7 mouse cellular contexts compared by ENCODE assay signal in genomic region chr3:52179686-52180085, GRCm38 (mm10).
A peak's percentile ranks its signal among the peaks of the same experiment; 100 is the strongest.
DNase-seq lines count a peak whose midpoint lies in the region; ATAC-seq and TF ChIP-seq lines count a peak whose summit lies in the region.

No protein-coding gene starts in this region.

- no peak for TF ChIP-seq POLR2A in heart, adult 2 months (IDR thresholded peaks at IDR 0.05; ENCODE audit: insufficient read depth, low read depth, low read length)

- peaks cover 29% of the 10 kb centered on the region for H3K4me1 ChIP-seq in embryonic facial prominence, embryonic 12.5 days
- H3K4me1 ChIP-seq in heart, adult 2 months (ENCODE audit: control insufficient read depth, insufficient read depth, low read length): peaks cover 8% of the 10 kb centered on the region
- peaks cover 42% of the 10 kb centered on the region for H3K4me1 ChIP-seq in limb, embryonic 10.5 days
- peaks cover 31% of the 10 kb centered on the region for H3K4me1 ChIP-seq in midbrain, embryonic 12.5 days
- peaks cover 25% of the 10 kb centered on the region for H3K4me1 ChIP-seq in stomach, embryonic 15.5 days

- intact Hi-C loops in heart, adult 2 months (cut with DNase I): loop anchor here (5.0 kb wide), 1 partner anchor 77 kb away; no protein-coding TSS in a partner anchor

- H3K36me3 ChIP-seq in embryonic facial prominence, embryonic 12.5 days: no peaks in the 10 kb centered on the region
- H3K36me3 ChIP-seq in heart, adult 2 months (ENCODE audit: control insufficient read depth, insufficient read depth, low read length): no peaks in the 10 kb centered on the region
- no peaks in the 10 kb centered on the region for H3K36me3 ChIP-seq in limb, embryonic 10.5 days
- H3K36me3 ChIP-seq in midbrain, embryonic 12.5 days: no peaks in the 10 kb centered on the region
- H3K36me3 ChIP-seq in stomach, embryonic 15.5 days: no peaks in the 10 kb centered on the region

- WGBS in embryonic facial prominence, embryonic 12.5 days: 2% methylated on average over 12 of the region's 12 CpGs
- WGBS in heart, adult 2 months: under 1% methylated on average over 12 of the region's 12 CpGs
- WGBS in limb, embryonic 10.5 days: 2% methylated on average over 12 of the region's 12 CpGs
- 0% methylated on average over 12 of the region's 12 CpGs for WGBS in midbrain, embryonic 12.5 days
- 4% methylated on average over 12 of the region's 12 CpGs for WGBS in stomach, embryonic 15.5 days

- no peaks in the 10 kb centered on the region for H3K79me2 ChIP-seq in heart, adult 2 months (replicated peaks; ENCODE audit: control insufficient read depth, insufficient read depth, low read length)

- DNase-seq in brain, adult 2 months (ENCODE audit: low read depth, low spot score): peak; percentile 92
- DNase-seq in heart, adult 2 months: peak; percentile 68 to 83
- DNase-seq in kidney, adult 11 months: peak; percentile 35
- DNase-seq in limb, embryonic 10.5 days (ENCODE audit: low spot score): peak; percentile 87

- TF ChIP-seq CTCF in heart, adult 2 months (IDR thresholded peaks at IDR 0.05): no peak

- no peaks in the 10 kb centered on the region for H3K9me3 ChIP-seq in embryonic facial prominence, embryonic 12.5 days
- no peaks in the 10 kb centered on the region for H3K9me3 ChIP-seq in limb, embryonic 10.5 days (replicated peaks)
- no peaks in the 10 kb centered on the region for H3K9me3 ChIP-seq in midbrain, embryonic 12.5 days
- H3K9me3 ChIP-seq in stomach, embryonic 15.5 days: no peaks in the 10 kb centered on the region

- TF ChIP-seq EP300 in heart, adult 2 months (IDR thresholded peaks at IDR 0.05; ENCODE audit: insufficient read depth, low read depth, low read length): no peak

- ATAC-seq in embryonic facial prominence, embryonic 12.5 days (ENCODE audit: insufficient number of reproducible peaks, insufficient read depth, low FRiP score, low TSS enrichment): peak; percentile 82
- ATAC-seq in midbrain, embryonic 12.5 days (ENCODE audit: low FRiP score, low read depth): peak; percentile 88
- ATAC-seq in stomach, embryonic 15.5 days (ENCODE audit: insufficient read depth, low FRiP score, low read depth): peak; percentile 69; the same call in 1 of the 2 replicates

- H3K4me2 ChIP-seq in embryonic facial prominence, embryonic 12.5 days (replicated peaks): peak overlapping the region; percentile 38
- H3K4me2 ChIP-seq in midbrain, embryonic 12.5 days (replicated peaks): peak overlapping the region; percentile 34
- peak overlapping the region; percentile 40 for H3K4me2 ChIP-seq in stomach, embryonic 15.5 days

- H3K27me3 ChIP-seq in embryonic facial prominence, embryonic 12.5 days: no peaks in the 10 kb centered on the region
- H3K27me3 ChIP-seq in heart, adult 2 months (ENCODE audit: control insufficient read depth, insufficient read depth, low read length): no peaks in the 10 kb centered on the region
- H3K27me3 ChIP-seq in limb, embryonic 10.5 days (ENCODE audit: low read depth, poor library complexity, severe bottlenecking): no peaks in the 10 kb centered on the region
- H3K27me3 ChIP-seq in midbrain, embryonic 12.5 days: no peaks in the 10 kb centered on the region; the same call in 1 of the 2 replicates
- H3K27me3 ChIP-seq in stomach, embryonic 15.5 days (replicated peaks): no peaks in the 10 kb centered on the region

- peak overlapping the region; percentile 13; the same call in 1 of the 2 replicates for H3K4me3 ChIP-seq in embryonic facial prominence, embryonic 12.5 days
- no peak overlapping the region for H3K4me3 ChIP-seq in heart, adult 2 months
- H3K4me3 ChIP-seq in limb, embryonic 10.5 days: peak overlapping the region; percentile 37
- peak overlapping the region; percentile 18 for H3K4me3 ChIP-seq in midbrain, embryonic 12.5 days
- peak overlapping the region; percentile 6; the same call in 1 of the 2 replicates for H3K4me3 ChIP-seq in stomach, embryonic 15.5 days (replicated peaks)

- H3K9ac ChIP-seq in embryonic facial prominence, embryonic 12.5 days: peak overlapping the region; percentile 25; the same call in 1 of the 2 replicates
- no peak overlapping the region for H3K9ac ChIP-seq in heart, adult 2 months (ENCODE audit: low read depth, low read length)
- H3K9ac ChIP-seq in midbrain, embryonic 12.5 days (replicated peaks): peak overlapping the region; percentile 39; the same call in 1 of the 2 replicates
- no peak overlapping the region for H3K9ac ChIP-seq in stomach, embryonic 15.5 days

- peak overlapping the region; percentile 97 for H3K27ac ChIP-seq in embryonic facial prominence, embryonic 12.5 days
- H3K27ac ChIP-seq in heart, adult 2 months: peak overlapping the region; percentile 87
- H3K27ac ChIP-seq in limb, embryonic 10.5 days: peak overlapping the region; percentile 96
- peak overlapping the region; percentile 92 for H3K27ac ChIP-seq in midbrain, embryonic 12.5 days (replicated peaks)
- peak overlapping the region; percentile 94 for H3K27ac ChIP-seq in stomach, embryonic 15.5 days

Comparison
In these comparisons a context has a peak if more than half of its experiments do, and no peak if none do; other contexts are left out.
1. DNase-seq: peak in every context shown above with its lines; median percentile 92 in brain, adult 2 months; 87 in limb, embryonic 10.5 days; 76 in heart, adult 2 months; 35 in kidney, adult 11 months.
2. H3K9ac ChIP-seq: peak in embryonic facial prominence, embryonic 12.5 days (single experiment) and midbrain, embryonic 12.5 days (single experiment); none in heart, adult 2 months (single experiment) and stomach, embryonic 15.5 days (single experiment).
3. Peak in every context shown above with its lines, with median percentiles within 50 percentile points of each other: ATAC-seq, H3K27ac ChIP-seq and H3K4me2 ChIP-seq.